Mouse (Mus musculus): ENCODE data around the gene Hnrnpf.
"Not testable (repeated sequence)": the region's sequence is repeated elsewhere in the genome, so short reads cannot be mapped to it uniquely, and the experiment has no call there.

Hnrnpf gene

GRCm38 (mm10) chr6:117900126-117901080, at the start of gene Hnrnpf:
Hnrnpf (plus strand) TSS chr6:117900324.
- peak; percentile 78 to 84 for DNase-seq (ENCODE audit: low spot score in 2 of 2)

- peak in 1 of 2 experiments; percentile 28 for DNase-seq (ENCODE audit: low spot score in 2 of 2)
These were observed 48.4 kb upstream of the Hnrnpf start for GRCm38 (mm10) chr6:117851747-117852146.

- no peak for DNase-seq (ENCODE audit: low spot score in 2 of 2)
These were observed 42.1 kb upstream of the Hnrnpf start for GRCm38 (mm10) chr6:117857990-117858389.

GRCm38 (mm10) chr6:117861848-117862247, 38.3 kb upstream of the Hnrnpf start, which contains the start of gene Zfp239:
Zfp239 (plus strand) TSS chr6:117862100.
- DNase-seq (ENCODE audit: low spot score in 2 of 2) = no peak

GRCm38 (mm10) chr6:117862465-117862864, 37.7 kb upstream of the Hnrnpf start:
- no peak for DNase-seq (ENCODE audit: low spot score in 2 of 2)

- DNase-seq (ENCODE audit: low spot score in 2 of 2) = peak in 1 of 2 experiments; percentile 39
These were observed 37.1 kb upstream of the Hnrnpf start for GRCm38 (mm10) chr6:117862899-117863620.

GRCm38 (mm10) chr6:117863751-117864150, 36.4 kb upstream of the Hnrnpf start:
- no peak for DNase-seq (ENCODE audit: low spot score in 2 of 2)

GRCm38 (mm10) chr6:117868187-117868586, 31.9 kb upstream of the Hnrnpf start:
- no peak for DNase-seq (ENCODE audit: low spot score in 2 of 2)

- no peak for DNase-seq (ENCODE audit: low spot score in 2 of 2)
These were observed 29.1 kb upstream of the Hnrnpf start for GRCm38 (mm10) chr6:117871034-117871433.

- not testable (repeated sequence) for DNase-seq (ENCODE audit: low spot score in 2 of 2)
These were observed 26.7 kb upstream of the Hnrnpf start for GRCm38 (mm10) chr6:117873450-117873849.

- peak; percentile 41 to 68 for DNase-seq (ENCODE audit: low spot score in 2 of 2)
These were observed 25.4 kb upstream of the Hnrnpf start for GRCm38 (mm10) chr6:117874621-117875281.

GRCm38 (mm10) chr6:117878700-117879407, 21.3 kb upstream of the Hnrnpf start:
- DNase-seq (ENCODE audit: low spot score in 2 of 2) = peak in 1 of 2 experiments; percentile 94

- DNase-seq (ENCODE audit: low spot score in 2 of 2) = peak; percentile 100
These were observed 20.6 kb upstream of the Hnrnpf start for GRCm38 (mm10) chr6:117879408-117880115.

- DNase-seq (ENCODE audit: low spot score in 2 of 2) = no peak
These were observed 19.7 kb upstream of the Hnrnpf start for GRCm38 (mm10) chr6:117880394-117880838.

GRCm38 (mm10) chr6:117881229-117881628, 18.9 kb upstream of the Hnrnpf start:
- no peak for DNase-seq (ENCODE audit: low spot score in 2 of 2)

GRCm38 (mm10) chr6:117881997-117882396, 18.1 kb upstream of the Hnrnpf start:
- DNase-seq (ENCODE audit: low spot score in 2 of 2) = peak in 1 of 2 experiments; percentile 19

GRCm38 (mm10) chr6:117885943-117886342, 14.2 kb upstream of the Hnrnpf start:
- no peak for DNase-seq (ENCODE audit: low spot score in 2 of 2)

GRCm38 (mm10) chr6:117888032-117888431, 12.1 kb upstream of the Hnrnpf start:
- DNase-seq (ENCODE audit: low spot score in 2 of 2) = no peak

- DNase-seq (ENCODE audit: low spot score in 2 of 2) = no peak
These were observed 11.5 kb upstream of the Hnrnpf start for GRCm38 (mm10) chr6:117888642-117889096.

GRCm38 (mm10) chr6:117890257-117890656, 9.9 kb upstream of the Hnrnpf start:
- DNase-seq (ENCODE audit: low spot score in 2 of 2) = peak; percentile 40 to 51
